Mouse (Mus musculus): ENCODE results near the gene Cdh4. TPM values are rescaled to one million over a fixed set of nuclear protein-coding genes. Genes with fewer than 3 reads are reported as not detected.

Gene Cdh4
- polyA plus RNA-seq, 1 experiment, result 9.3 TPM

DNA sequence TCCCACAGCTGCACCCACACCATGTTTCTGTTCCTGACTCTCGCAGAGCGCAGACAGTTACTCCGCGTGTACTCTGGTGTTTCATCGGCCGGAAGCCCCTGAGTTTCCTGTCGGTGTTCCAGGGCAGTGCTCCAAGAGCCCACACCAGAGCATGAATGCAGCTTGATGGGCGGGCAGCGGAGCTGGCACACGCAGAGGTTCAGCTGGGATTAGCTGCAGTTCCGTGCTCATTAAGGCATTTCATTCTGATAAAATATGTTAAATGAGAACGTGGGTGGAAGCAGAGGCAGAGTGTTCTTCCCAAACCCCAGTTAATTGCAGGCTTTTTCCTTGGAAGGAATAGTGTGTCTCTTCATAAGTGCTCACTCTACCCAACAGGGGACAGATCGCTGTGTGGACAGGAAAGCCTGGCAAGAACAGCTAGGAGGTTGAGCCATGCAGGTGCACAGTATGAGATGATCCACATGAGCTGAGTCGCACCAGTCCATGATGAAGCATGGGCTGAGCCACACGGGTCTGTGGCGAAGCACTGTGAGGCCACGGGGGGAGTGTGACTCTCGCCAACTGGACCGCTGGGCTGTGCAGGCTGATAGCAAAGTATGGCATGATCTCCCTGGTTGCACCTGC is 357.8 kb downstream of the Cdh4 start:
- Histone ChIP-seq H3K27me3 (ENCODE audit: control insufficient read depth, insufficient read depth, low read length) (no peaks in the 10 kb centered on the region), H3K4me3 (replicated peaks; ENCODE audit: insufficient read depth, low read depth, low read length) (no peak overlapping the region), H3K4me1 (ENCODE audit: control insufficient read depth, insufficient read depth, low read length) (peaks cover 8% of the 10 kb centered on the region), H3K27ac (ENCODE audit: insufficient read depth, low read length) (no peak overlapping the region)
- WGBS, result 31% methylated on average over 19 of the region's 19 CpGs
- DNase-seq, result no peak
- TF ChIP-seq POLR2A (IDR thresholded peaks at IDR 0.05; ENCODE audit: borderline replicate concordance, insufficient read depth, low read length), result no peak
- no peak for TF ChIP-seq CTCF (IDR thresholded peaks at IDR 0.05; ENCODE audit: borderline replicate concordance, insufficient read depth, low read depth, low read length)

DNA sequence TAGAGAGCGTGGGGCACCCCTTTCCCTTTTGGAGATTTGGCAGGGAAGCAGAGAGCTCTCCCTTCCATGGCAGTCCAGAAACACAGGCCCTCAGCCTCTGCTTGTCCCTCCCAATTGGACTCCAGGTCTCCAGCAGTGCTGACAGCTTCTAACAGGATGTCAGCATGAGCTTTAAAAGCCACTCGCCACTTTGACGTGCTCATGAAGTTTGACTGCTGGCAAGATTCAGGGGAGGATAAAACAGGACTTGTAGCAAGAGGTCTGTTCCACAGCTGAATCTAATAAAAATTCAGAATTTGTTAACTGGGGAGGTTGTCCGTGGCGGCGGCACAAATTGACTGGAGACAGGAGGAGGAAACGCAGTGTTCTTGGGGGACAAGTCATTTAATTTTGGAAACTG is 358.8 kb downstream of the Cdh4 start:
- H3K27ac ChIP-seq (ENCODE audit: insufficient read depth, low read length), result no peak overlapping the region
- no peaks in the 10 kb centered on the region for H3K27me3 ChIP-seq (ENCODE audit: control insufficient read depth, insufficient read depth, low read length)
- peaks cover 8% of the 10 kb centered on the region for H3K4me1 ChIP-seq (ENCODE audit: control insufficient read depth, insufficient read depth, low read length)
- no peak for DNase-seq
- H3K4me3 ChIP-seq (replicated peaks; ENCODE audit: insufficient read depth, low read depth, low read length), result no peak overlapping the region
- 86% methylated on average over 7 of the region's 7 CpGs for WGBS
- no peak for TF ChIP-seq POLR2A (IDR thresholded peaks at IDR 0.05; ENCODE audit: borderline replicate concordance, insufficient read depth, low read length)
- TF ChIP-seq CTCF (IDR thresholded peaks at IDR 0.05; ENCODE audit: borderline replicate concordance, insufficient read depth, low read depth, low read length), result no peak

DNA sequence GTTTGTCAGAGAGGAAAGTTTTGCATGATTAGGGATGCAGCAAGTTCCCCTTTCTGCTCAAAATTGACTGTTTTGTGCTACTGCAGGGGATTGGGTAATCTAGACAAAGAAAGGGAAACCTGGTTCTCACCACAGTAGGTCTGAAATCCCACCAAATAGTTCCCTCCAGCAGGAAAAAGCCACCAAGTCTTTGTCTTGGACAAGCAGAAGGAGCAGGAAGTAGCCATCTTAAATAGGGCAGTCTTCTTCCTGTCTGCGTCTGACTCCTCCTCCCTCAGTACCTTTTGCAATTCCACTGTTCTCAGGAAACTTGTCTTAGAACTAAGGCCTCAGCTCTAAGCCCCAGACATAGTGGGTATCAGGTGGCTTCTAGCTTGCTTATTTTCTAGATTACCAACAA is 360.2 kb downstream of the Cdh4 start:
- Histone ChIP-seq H3K27me3 (ENCODE audit: control insufficient read depth, insufficient read depth, low read length) (no peaks in the 10 kb centered on the region), H3K4me3 (replicated peaks; ENCODE audit: insufficient read depth, low read depth, low read length) (no peak overlapping the region), H3K27ac (ENCODE audit: insufficient read depth, low read length) (no peak overlapping the region), H3K4me1 (ENCODE audit: control insufficient read depth, insufficient read depth, low read length) (peaks cover 8% of the 10 kb centered on the region)
- 97% methylated on average over 1 of the region's 1 CpGs for WGBS
- no peak for DNase-seq
- TF ChIP-seq POLR2A (IDR thresholded peaks at IDR 0.05; ENCODE audit: borderline replicate concordance, insufficient read depth, low read length) (no peak), CTCF (IDR thresholded peaks at IDR 0.05; ENCODE audit: borderline replicate concordance, insufficient read depth, low read depth, low read length) (no peak)

DNA sequence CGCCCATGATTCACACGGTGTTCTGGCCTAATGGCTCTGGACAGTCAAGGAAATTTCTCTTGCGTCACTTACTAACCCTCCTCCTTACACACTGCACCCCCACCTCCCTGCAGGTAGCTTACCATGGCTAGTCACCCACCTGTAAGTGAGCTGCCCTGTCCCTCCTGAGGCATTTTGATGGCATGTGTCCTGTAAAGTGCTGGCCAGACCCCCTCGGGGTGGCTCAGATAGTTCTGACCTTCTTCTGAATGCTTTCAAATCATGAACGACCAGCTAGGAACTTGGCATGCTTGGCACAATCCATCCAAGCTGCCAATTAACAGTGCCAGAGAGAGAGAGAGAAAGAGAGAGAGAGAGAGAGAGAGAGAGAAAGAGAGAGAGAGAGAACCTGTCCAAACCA is 368.9 kb downstream of the Cdh4 start:
- WGBS, result 37% methylated on average over 5 of the region's 5 CpGs
- DNase-seq, result no peak
- TF ChIP-seq CTCF (IDR thresholded peaks at IDR 0.05; ENCODE audit: borderline replicate concordance, insufficient read depth, low read depth, low read length) (no peak), POLR2A (IDR thresholded peaks at IDR 0.05; ENCODE audit: borderline replicate concordance, insufficient read depth, low read length) (no peak)
- no peak overlapping the region for H3K27ac ChIP-seq (ENCODE audit: insufficient read depth, low read length)
- H3K4me3 ChIP-seq (replicated peaks; ENCODE audit: insufficient read depth, low read depth, low read length), result no peak overlapping the region
- peaks cover 4% of the 10 kb centered on the region; the same call in 1 of the 2 replicates for H3K4me1 ChIP-seq (ENCODE audit: control insufficient read depth, insufficient read depth, low read length)
- H3K27me3 ChIP-seq (ENCODE audit: control insufficient read depth, insufficient read depth, low read length), result no peaks in the 10 kb centered on the region

DNA sequence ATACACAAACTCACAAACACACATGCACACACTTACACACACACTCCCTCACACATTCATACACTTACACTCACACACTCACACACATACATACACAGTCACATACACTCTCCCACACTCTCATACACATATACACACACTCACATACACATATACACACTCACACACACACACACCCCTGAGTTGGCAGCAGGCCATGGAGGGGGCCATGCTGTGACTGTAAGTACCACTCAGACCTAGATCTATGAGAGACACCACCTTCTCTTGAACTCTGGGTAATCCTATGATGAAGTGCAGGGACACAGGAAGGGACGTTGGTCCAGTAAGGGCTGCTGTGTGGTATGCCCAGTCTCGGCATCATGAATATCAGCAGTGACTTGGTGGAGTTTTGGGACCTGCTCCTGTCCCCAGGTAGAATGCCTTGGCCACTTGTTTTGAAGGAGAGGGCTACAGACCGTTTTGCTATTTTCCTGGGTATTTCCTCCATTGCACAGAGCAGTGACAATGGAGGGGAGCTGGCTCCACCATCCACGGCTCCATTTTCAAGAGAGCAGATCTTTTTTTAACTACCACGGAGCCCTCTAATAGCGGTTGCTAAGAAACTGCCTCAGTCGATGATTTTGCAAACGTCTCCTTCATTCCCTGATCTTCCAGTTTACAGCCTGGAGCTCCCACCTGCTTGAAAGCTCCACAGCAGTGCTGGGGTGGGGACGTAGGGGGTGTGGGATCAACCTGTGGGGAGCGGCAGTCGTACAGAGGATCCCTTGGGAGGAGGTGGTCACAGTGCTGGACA is 371.0 kb downstream of the Cdh4 start:
- no peak overlapping the region for H3K27ac ChIP-seq (ENCODE audit: insufficient read depth, low read length)
- WGBS, result 76% methylated on average over 11 of the region's 11 CpGs
- peaks cover 4% of the 10 kb centered on the region; the same call in 1 of the 2 replicates for H3K4me1 ChIP-seq (ENCODE audit: control insufficient read depth, insufficient read depth, low read length)
- H3K27me3 ChIP-seq (ENCODE audit: control insufficient read depth, insufficient read depth, low read length), result no peaks in the 10 kb centered on the region
- no peak for DNase-seq
- TF ChIP-seq POLR2A (IDR thresholded peaks at IDR 0.05; ENCODE audit: borderline replicate concordance, insufficient read depth, low read length), result no peak
- no peak for TF ChIP-seq CTCF (IDR thresholded peaks at IDR 0.05; ENCODE audit: borderline replicate concordance, insufficient read depth, low read depth, low read length)
- H3K4me3 ChIP-seq (replicated peaks; ENCODE audit: insufficient read depth, low read depth, low read length), result no peak overlapping the region

DNA sequence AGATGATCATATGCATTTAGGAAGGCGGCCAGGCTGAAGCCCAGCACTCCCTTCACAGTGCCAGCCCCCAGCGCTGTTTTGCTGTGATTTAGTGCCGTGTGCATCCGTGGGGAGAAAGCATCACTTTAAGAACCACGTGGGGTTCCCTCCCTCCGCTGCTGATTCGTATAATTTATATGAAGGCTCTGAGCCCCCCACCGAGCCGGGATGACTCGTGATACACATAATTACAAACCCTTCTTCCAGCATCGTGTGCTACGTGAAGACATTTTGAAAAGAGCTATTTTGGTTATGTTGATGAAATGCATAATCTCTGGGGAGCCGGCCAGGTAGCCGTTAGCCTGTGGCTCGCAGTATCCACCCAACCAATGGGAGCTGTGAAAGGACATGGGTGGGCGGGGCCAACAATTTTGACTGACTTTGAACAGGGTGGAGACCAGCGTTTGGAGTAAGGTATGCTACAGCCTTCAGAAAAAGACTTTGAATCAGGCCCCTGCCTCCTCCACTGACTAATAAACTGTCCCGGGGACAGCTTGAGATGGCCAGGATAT is 382.6 kb downstream of the Cdh4 start:
- WGBS, result 59% methylated on average over 18 of the region's 18 CpGs

DNA sequence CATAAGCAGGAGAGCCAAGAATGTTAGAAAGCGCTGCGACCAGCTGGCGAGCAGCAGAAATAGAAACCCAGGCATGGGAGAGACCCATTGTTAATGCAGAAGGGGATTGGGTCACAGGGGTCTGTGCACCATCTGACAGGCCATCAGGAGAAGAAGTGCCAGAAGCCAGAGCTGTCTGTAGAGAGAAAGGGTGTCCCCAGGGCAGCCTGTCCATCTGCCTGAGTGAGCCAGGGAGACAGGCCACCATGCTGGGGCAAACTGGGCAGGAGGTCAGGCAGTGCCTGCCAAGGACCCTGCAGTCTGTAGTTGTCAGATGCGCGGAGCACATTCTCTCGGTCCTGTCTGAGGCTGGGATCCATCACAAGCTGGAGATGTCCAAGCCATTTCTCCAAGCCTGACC is 386.7 kb downstream of the Cdh4 start:
- Histone ChIP-seq H3K27ac (ENCODE audit: insufficient read depth, low read length) (no peak overlapping the region), H3K4me1 (ENCODE audit: control insufficient read depth, insufficient read depth, low read length) (peaks cover 10% of the 10 kb centered on the region), H3K4me3 (replicated peaks; ENCODE audit: insufficient read depth, low read depth, low read length) (no peak overlapping the region), H3K27me3 (ENCODE audit: control insufficient read depth, insufficient read depth, low read length) (no peaks in the 10 kb centered on the region)
- DNase-seq, result peak; percentile 20 to 32
- no peak for TF ChIP-seq POLR2A (IDR thresholded peaks at IDR 0.05; ENCODE audit: borderline replicate concordance, insufficient read depth, low read length)
- WGBS, result 25% methylated on average over 6 of the region's 6 CpGs

More for the DNA sequence above, 382.6 kb downstream of the Cdh4 start:
- peaks cover 10% of the 10 kb centered on the region for H3K4me1 ChIP-seq (ENCODE audit: control insufficient read depth, insufficient read depth, low read length)
- no peak overlapping the region for H3K27ac ChIP-seq (ENCODE audit: insufficient read depth, low read length)
- TF ChIP-seq CTCF (IDR thresholded peaks at IDR 0.05; ENCODE audit: borderline replicate concordance, insufficient read depth, low read depth, low read length) (no peak), POLR2A (IDR thresholded peaks at IDR 0.05; ENCODE audit: borderline replicate concordance, insufficient read depth, low read length) (no peak)
- H3K4me3 ChIP-seq (replicated peaks; ENCODE audit: insufficient read depth, low read depth, low read length), result peak overlapping the region; percentile 19
- DNase-seq, result peak in 1 of 2 experiments; percentile 16
- no peaks in the 10 kb centered on the region for H3K27me3 ChIP-seq (ENCODE audit: control insufficient read depth, insufficient read depth, low read length)

DNA sequence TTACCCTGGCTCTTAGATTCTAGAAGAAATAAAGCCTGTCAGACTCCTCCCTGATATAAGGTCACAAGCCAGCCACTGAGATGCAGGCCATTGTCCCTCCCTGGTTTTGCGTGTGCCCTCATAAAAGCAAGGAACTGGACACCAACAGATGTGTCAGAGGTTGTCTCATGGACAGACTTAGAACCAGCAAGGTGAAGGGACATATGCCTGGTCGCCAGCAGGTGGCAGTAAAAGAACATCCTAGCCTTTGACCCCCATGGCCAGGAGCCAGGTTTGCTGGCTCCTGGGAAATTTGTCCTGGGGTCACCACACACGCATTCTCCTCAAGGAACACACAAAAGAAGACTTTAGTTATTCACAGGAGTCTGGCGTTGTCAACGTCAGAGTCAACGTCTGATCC is 387.7 kb downstream of the Cdh4 start:
- Histone ChIP-seq H3K27me3 (ENCODE audit: control insufficient read depth, insufficient read depth, low read length) (no peaks in the 10 kb centered on the region), H3K27ac (ENCODE audit: insufficient read depth, low read length) (no peak overlapping the region), H3K4me1 (ENCODE audit: control insufficient read depth, insufficient read depth, low read length) (peaks cover 10% of the 10 kb centered on the region), H3K4me3 (replicated peaks; ENCODE audit: insufficient read depth, low read depth, low read length) (no peak overlapping the region)
- no peak for DNase-seq
- TF ChIP-seq CTCF (IDR thresholded peaks at IDR 0.05; ENCODE audit: borderline replicate concordance, insufficient read depth, low read depth, low read length) (peak; percentile 48), POLR2A (IDR thresholded peaks at IDR 0.05; ENCODE audit: borderline replicate concordance, insufficient read depth, low read length) (no peak)
- WGBS, result 66% methylated on average over 6 of the region's 6 CpGs

All from cerebellum, adult 2 months (tissue).